8 mouse cellular contexts compared by ENCODE assay signal in the genomic region with DNA sequence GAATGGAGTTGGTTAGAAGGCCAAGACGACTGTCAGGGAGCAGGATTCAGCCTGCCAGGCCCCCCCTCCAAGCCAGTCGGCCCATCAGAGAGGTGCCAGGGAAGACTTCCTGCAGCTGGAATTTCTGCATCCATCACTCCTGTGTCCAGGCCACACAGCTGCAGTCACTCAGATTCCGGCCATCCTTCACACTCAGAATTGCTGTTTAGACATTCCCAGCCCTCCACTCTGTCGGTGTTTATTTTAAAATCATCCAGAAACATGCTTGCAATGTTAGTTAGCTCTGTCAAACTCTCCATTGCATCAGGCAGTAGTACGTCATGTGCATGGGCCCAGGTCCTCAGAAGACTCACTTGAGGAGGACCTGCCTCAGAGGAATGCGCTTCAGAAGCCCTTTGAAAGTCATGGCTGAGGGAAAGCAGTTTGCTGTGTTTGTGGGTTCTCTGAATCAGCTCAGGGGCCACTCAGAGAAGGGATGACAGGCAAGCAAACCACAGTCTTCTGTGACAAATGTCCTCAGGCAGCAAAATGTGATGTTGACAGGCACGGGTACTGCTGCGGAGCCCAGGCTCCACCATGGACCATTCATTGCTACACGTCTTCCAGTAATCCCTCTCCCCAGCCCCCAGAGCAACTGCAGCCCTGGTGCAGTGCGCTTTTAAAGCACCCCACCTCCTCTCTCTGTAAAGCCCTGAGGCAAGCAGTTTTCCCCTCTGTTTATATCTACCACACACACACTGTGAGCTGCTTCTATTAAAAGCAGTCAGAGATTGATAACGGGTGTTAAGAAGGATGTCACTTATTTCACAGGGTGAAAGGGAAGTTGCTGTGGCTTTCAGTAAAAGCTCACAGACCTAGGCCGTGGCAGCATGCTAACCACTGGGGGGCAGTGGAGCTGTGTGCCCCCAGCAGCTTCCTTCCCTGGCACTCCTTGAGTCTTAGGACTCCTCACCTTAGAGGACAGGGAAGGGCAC.
DNase-seq lines count a peak whose midpoint lies in the region; ATAC-seq and TF ChIP-seq lines count a peak whose summit lies in the region.

No protein-coding gene starts in this region.

- H3K4me3 ChIP-seq in layer of hippocampus, adult 2 months, result no peak overlapping the region
- H3K4me3 ChIP-seq in forebrain, postnatal 0 days (ENCODE audit: low read depth, low read length), result no peak overlapping the region
- no peak overlapping the region for H3K4me3 ChIP-seq in intestine, postnatal 0 days (ENCODE audit: low read depth, low read length)
- no peak overlapping the region for H3K4me3 ChIP-seq in lung, embryonic 15.5 days
- no peak overlapping the region for H3K4me3 ChIP-seq in small intestine, adult 2 months (ENCODE audit: low read depth, low read length)

- TF ChIP-seq POLR2A in small intestine, adult 2 months (IDR thresholded peaks at IDR 0.05; ENCODE audit: low read depth, low read length), result no peak

- WGBS in forebrain, postnatal 0 days, result 60% methylated on average over 12 of the region's 12 CpGs
- 48% methylated on average over 12 of the region's 12 CpGs for WGBS in intestine, postnatal 0 days
- 19% methylated on average over 12 of the region's 12 CpGs for WGBS in lung, embryonic 15.5 days
- 59% methylated on average over 12 of the region's 12 CpGs for WGBS in small intestine, adult 2 months

- no peak overlapping the region for H3K9ac ChIP-seq in forebrain, postnatal 0 days
- H3K9ac ChIP-seq in intestine, postnatal 0 days (ENCODE audit: low read depth, low read length), result no peak overlapping the region
- H3K9ac ChIP-seq in lung, embryonic 15.5 days, result no peak overlapping the region

- H3K4me1 ChIP-seq in forebrain, postnatal 0 days (ENCODE audit: insufficient read depth), result no peaks in the 10 kb centered on the region
- peaks cover 7% of the 10 kb centered on the region; the same call in 1 of the 2 replicates for H3K4me1 ChIP-seq in intestine, postnatal 0 days (replicated peaks; ENCODE audit: control insufficient read depth, insufficient read depth, low read length)
- peaks cover 55% of the 10 kb centered on the region for H3K4me1 ChIP-seq in lung, embryonic 15.5 days
- peaks cover 25% of the 10 kb centered on the region for H3K4me1 ChIP-seq in small intestine, adult 2 months (ENCODE audit: control insufficient read depth, insufficient read depth, insufficient read length, low read length)

- ATAC-seq in forebrain, postnatal 0 days, result peak; percentile 81
- no peak for ATAC-seq in intestine, postnatal 0 days
- ATAC-seq in lung, embryonic 15.5 days (ENCODE audit: borderline replicate concordance, extremely low read depth, low FRiP score, low TSS enrichment), result peak; percentile 90

- no peaks in the 10 kb centered on the region for H3K27me3 ChIP-seq in forebrain, postnatal 0 days (ENCODE audit: insufficient read depth, low read length)
- H3K27me3 ChIP-seq in intestine, postnatal 0 days (replicated peaks; ENCODE audit: control insufficient read depth, insufficient read depth, low read length), result no peaks in the 10 kb centered on the region
- peaks cover 18% of the 10 kb centered on the region; the same call in 1 of the 2 replicates for H3K27me3 ChIP-seq in lung, embryonic 15.5 days
- H3K27me3 ChIP-seq in small intestine, adult 2 months (ENCODE audit: control insufficient read depth, insufficient read depth, low read length), result no peaks in the 10 kb centered on the region

- no peaks in the 10 kb centered on the region for H3K9me3 ChIP-seq in forebrain, postnatal 0 days (ENCODE audit: low read length)
- H3K9me3 ChIP-seq in intestine, postnatal 0 days (ENCODE audit: control insufficient read depth), result no peaks in the 10 kb centered on the region
- no peaks in the 10 kb centered on the region for H3K9me3 ChIP-seq in lung, embryonic 15.5 days

- peak; percentile 80 for TF ChIP-seq CTCF in layer of hippocampus, adult 2 months (conservative IDR thresholded peaks at IDR 0.05)
- peak; percentile 61 for TF ChIP-seq CTCF in forebrain, postnatal 0 days (IDR thresholded peaks at IDR 0.05; ENCODE audit: low read depth)
- peak; percentile 86 for TF ChIP-seq CTCF in intestine, postnatal 0 days (IDR thresholded peaks at IDR 0.05; ENCODE audit: low read depth)
- peak; percentile 61; the same call in 1 of the 2 replicates for TF ChIP-seq CTCF in small intestine, adult 2 months (IDR thresholded peaks at IDR 0.05; ENCODE audit: extremely low read depth, insufficient read length, insufficient replicate concordance, low read depth, low read length)

- no peak overlapping the region for H3K4me2 ChIP-seq in forebrain, postnatal 0 days (ENCODE audit: low read depth)
- H3K4me2 ChIP-seq in intestine, postnatal 0 days (replicated peaks; ENCODE audit: low read depth), result 0 out of 2 replicates have a peak overlapping the region, but pooled peaks have one; percentile 13
- peak overlapping the region; percentile 9 for H3K4me2 ChIP-seq in lung, embryonic 15.5 days

- peak in 1 of 2 experiments; percentile 23 for DNase-seq in layer of hippocampus, adult 2 months (ENCODE audit: low spot score in 2 of 2)
- DNase-seq in layer of hippocampus, postnatal 36 days, result no peak
- peak; percentile 19 for DNase-seq in MN1 (ENCODE audit: low spot score)
- peak; percentile 31 for DNase-seq in forebrain, postnatal 0 days
- DNase-seq in cerebellum, adult 11 months, result no peak

- H3K36me3 ChIP-seq in forebrain, postnatal 0 days (ENCODE audit: insufficient read depth), result no peaks in the 10 kb centered on the region
- H3K36me3 ChIP-seq in intestine, postnatal 0 days (ENCODE audit: control insufficient read depth, insufficient read depth), result no peaks in the 10 kb centered on the region
- H3K36me3 ChIP-seq in lung, embryonic 15.5 days, result no peaks in the 10 kb centered on the region
- no peaks in the 10 kb centered on the region for H3K36me3 ChIP-seq in small intestine, adult 2 months (ENCODE audit: control insufficient read depth, insufficient read depth, low read length)

- H3K27ac ChIP-seq in layer of hippocampus, adult 2 months, result peak overlapping the region; percentile 76
- 0 out of 2 replicates have a peak overlapping the region, but pooled peaks have one; percentile 9 for H3K27ac ChIP-seq in forebrain, postnatal 0 days (ENCODE audit: low read depth, low read length)
- peak overlapping the region; percentile 50; the same call in 1 of the 2 replicates for H3K27ac ChIP-seq in intestine, postnatal 0 days (ENCODE audit: low read depth, low read length)
- H3K27ac ChIP-seq in lung, embryonic 15.5 days, result peak overlapping the region; percentile 91
- H3K27ac ChIP-seq in small intestine, adult 2 months (ENCODE audit: insufficient read depth, low read depth, low read length), result peak overlapping the region; percentile 13

Comparison
In these comparisons a context has a peak if more than half of its experiments do, and no peak if none do; other contexts are left out.
1. DNase-seq: peak in MN1 (single experiment) and forebrain, postnatal 0 days (single experiment); none in layer of hippocampus, postnatal 36 days (0 of 2) and cerebellum, adult 11 months (single experiment).
2. H3K27ac ChIP-seq: peak in every context shown above with its lines; median percentile 91 in lung, embryonic 15.5 days; 76 in layer of hippocampus, adult 2 months; 50 in intestine, postnatal 0 days; 13 in small intestine, adult 2 months; 9 in forebrain, postnatal 0 days.
3. Peak in every context shown above with its lines, with median percentiles within 50 percentile points of each other: CTCF ChIP-seq.